Mouse (Mus musculus) heart, postnatal 14 days (tissue): Measurements from ENCODE around the gene Prr18. TPM values are rescaled to one million over a fixed set of nuclear protein-coding genes. Genes with fewer than 3 reads are reported as not detected.

Experiments used
- DNase-seq, 2 experiments: peaks; one replicate each; pipeline ENCODE4 v3.0.0; 2021 to 2022
- intact Hi-C: fragments of 180-260 bp; cut with DNase I; formaldehyde crosslinking; loops from one replicate; pipeline ENCODE4 v1.15.1; 2025
- total RNA-seq, 2 experiments: library from RNA; stranded (reverse); gene quantifications; 2 replicates each; pipeline ENCODE4 v1.2.3; 2021

The Prr18 gene
- total RNA-seq, 2 experiments from 2014 or later = 0.24 to 0.69 TPM

DNA sequence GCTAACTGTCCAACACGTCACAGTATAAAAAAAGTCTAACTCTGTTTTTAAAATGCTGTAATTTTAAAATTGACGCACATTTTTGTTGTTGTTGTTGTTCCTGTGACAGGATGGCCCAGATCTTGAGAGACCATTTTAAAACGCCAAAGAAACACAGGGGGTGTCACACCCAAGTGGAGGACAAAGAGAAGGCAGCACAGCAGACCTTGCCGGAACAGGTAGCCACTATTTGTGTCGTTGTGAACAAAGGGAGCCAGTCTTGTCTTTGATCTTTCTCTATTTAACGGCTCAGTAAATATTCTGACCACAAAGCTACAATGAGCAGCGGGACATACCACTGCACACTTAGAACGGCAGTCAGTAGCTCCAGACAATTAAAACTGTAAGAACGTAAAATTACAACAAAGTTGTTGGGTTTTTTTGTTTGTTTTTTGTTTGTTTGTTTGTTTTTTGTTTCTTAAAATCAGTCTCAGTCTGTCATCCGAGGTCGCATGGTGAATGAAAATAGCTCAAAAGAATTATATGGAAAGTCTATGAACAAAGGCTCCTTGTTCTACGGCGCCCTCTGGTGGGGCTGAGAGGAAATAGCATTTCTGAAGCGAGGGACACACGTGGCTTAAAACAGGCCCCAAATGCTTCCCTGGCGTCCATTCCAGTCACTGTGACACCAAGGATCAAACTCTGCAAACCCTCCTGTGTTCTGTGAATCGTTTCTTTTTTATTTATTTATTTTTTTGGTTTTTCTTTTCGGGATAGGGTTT, 35.2 kb downstream of the Prr18 start:
- DNase-seq = peak; percentile 75 to 83
- intact Hi-C loops = loop anchor here (1.0 to 5.0 kb wide), 2 partner anchors 60 to 108 kb away; partner anchors contain the start of gene Sft2d1

DNA sequence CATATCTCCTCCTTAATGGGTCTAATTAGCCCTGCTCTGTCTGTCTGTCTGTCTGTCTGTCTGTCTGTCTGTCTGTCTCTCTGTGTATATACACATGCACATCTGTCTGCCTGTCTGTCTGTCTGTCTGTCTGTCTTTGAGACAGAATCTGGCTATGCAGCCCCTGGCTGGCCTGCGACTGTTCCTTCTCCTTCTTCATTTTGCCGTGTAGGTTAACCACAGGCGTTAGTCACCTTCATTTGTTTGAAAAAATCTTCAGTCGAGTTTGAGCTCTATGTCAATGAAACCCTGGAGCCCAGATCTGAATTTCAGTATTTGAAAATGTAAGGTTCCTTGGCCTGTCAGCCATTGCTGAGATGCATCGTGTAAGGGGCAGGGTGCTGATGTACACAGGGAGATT, 40.0 kb downstream of the Prr18 start:
- intact Hi-C loops = no loop called here
- no peak for DNase-seq

DNA sequence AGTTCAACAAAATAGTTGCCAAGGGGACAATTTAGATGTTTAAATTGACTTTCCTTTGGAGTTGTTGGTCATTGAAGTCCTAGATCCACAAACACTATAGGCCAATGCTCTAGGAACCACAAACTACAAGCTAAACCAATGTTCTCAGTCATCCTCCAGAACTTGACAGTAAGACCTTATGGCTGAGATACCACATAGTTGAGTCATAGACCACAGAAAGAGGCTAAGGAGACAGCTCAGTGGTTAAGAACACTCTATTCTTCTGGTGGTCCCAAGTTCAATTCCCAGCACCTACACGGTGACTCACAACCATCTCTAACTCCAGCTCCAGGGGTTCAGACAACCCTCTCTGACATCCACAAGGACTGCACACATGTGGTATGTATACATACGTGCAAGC, 48.2 kb downstream of the Prr18 start:
- no peak for DNase-seq
- intact Hi-C loops = loop anchor here (5.0 kb wide), 1 partner anchor 77 kb away; no protein-coding TSS in a partner anchor

DNA sequence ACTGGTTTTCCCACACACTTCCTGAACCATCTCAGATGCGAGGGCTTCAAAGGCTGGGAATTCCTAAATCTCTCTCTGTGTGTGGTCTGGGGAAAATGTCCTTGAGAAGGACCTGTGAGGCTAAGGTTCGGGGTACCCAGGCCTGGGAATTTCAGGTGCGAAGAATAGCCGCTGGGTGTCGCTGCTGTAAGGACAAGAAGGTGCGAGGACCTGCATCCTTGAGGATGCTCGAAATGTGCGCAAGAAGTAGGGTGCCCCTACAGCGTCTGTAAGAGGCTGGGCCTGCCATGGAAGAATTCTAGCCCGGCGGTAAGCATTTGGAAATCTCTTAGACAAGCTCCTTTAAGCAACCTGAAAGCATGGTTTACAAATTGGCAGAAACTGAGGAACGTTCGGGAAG, 51.2 kb downstream of the Prr18 start:
- intact Hi-C loops = loop anchor here (5.0 kb wide), 1 partner anchor 74 kb away; no protein-coding TSS in a partner anchor
- peak in 1 of 2 experiments; percentile 28 for DNase-seq

DNA sequence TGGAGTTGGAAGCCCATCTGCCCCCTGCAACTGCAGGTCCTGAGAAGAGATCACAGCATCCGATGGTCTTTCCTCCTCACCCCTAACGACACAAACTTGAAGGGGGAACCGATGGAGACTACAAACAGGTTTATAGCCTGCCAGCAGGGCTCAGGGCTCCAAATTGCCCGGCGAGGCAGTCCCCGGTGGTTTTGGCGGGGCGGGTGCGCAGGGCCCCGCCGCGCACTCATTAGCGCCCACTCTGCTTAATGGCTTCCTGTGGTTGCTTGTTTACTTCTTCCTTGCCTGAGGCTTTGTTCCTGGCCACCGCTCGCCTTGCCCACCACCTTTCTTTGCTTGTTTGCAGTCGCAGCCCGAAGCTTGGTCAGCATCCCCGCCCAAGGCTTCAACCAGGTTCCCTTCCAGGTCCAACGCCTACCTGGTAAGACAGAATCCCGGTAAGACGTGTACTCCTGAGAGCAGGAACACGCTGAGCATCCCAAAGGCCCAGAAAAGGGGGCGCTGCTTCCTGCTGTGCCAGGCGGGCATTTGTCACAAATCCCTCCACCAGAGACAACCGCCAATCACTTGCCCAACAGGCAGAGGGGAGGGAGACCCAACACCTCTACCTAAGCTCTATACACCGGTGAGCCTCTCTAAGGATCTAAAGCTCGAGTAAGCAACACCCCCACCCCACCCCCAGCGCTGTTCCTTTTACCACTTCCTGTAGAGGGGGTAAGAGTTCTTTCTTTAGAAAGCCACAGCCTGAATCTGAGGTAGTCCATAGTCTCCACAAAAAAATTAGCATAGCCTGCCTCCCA, 51.9 kb downstream of the Prr18 start:
- intact Hi-C loops = loop anchor here (5.0 kb wide), 1 partner anchor 73 kb away; no protein-coding TSS in a partner anchor
- DNase-seq = no peak

DNA sequence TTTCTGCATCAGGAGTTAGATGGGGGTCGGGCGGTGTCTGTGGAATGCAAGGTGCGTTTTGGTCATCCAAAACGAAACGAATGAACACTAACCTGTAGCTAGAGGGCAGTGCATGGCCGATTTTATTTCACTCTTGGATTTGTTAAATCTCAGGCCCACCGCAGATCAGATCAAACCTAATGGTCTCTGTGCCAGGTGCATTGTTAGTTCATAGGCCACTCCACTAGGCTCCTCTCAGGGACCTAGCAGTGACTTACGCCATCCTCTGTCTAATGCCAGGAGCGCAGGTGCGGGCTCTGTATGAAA, 52.5 kb downstream of the Prr18 start:
- DNase-seq = no peak
- intact Hi-C loops = loop anchor here (5.0 kb wide), 1 partner anchor 73 kb away; no protein-coding TSS in a partner anchor

DNA sequence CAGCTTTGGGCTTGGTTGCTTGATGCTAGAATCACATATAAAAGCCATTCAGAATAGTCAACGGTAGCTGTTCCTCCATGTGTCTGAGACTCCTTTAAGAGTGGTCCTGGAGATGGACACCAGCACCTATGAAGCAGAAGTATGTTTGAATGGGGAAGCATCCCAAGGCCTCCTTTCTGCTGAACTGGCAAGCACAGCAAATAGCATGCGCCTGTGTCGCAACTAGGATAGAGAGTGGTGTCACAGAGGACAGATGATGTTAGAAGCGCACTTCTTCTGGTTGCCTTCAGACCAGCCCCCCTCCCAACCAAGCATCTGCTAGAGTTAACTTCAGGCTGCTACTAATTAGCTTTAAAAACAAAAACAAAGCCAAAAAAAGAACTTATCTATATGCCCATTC, 53.2 kb downstream of the Prr18 start:
- DNase-seq = no peak
- intact Hi-C loops = no loop called here

Other genes starting within 250 kb of the Prr18 start
- gene Gm49673, start 189.7 kb upstream of the Prr18 start, total RNA-seq = under 1 TPM in 1 of 2 experiments, not detected in 1; 0.10 TPM
- gene Rnaset2a, start 189.4 kb upstream of the Prr18 start, total RNA-seq = 10 to 100 TPM; 23.6 to 27.0 TPM
- gene Fgfr1op, start 172.0 kb upstream of the Prr18 start, total RNA-seq = 10 to 100 TPM; 12.9 to 14.5 TPM
- gene Ccr6, start 101.4 kb upstream of the Prr18 start, total RNA-seq = not detected
- gene Mpc1, start 54.6 kb upstream of the Prr18 start, total RNA-seq = 100 to 1,000 TPM; 496 to 503 TPM
- gene Sft2d1, start 26.4 kb upstream of the Prr18 start, total RNA-seq = 10 to 100 TPM; 16.7 to 21.2 TPM
- under 1 TPM; 0.26 to 0.27 TPM for gene T2, start 18.5 kb downstream of the Prr18 start, total RNA-seq
- not detected for gene T, start 97.0 kb downstream of the Prr18 start, total RNA-seq
- gene Pde10a, start 187.9 kb downstream of the Prr18 start, total RNA-seq = 1 to 10 TPM; 2.9 to 5.0 TPM
- not detected for gene Gm17087, start 229.5 kb downstream of the Prr18 start, total RNA-seq